Mouse (Mus musculus): ENCODE data around the gene Mapt. TPM values are rescaled to one million over a fixed set of nuclear protein-coding genes. Genes with fewer than 3 reads are reported as not detected.

Gene Mapt
- polyA plus RNA-seq, 1 experiment = 77.9 TPM

GRCm38 (mm10) chr11:104246171-104246694, 15.0 kb downstream of the Mapt start:
- 12% methylated on average over 6 of the region's 6 CpGs for WGBS
- Histone ChIP-seq H3K4me1 (ENCODE audit: control insufficient read depth, insufficient read depth, low read length) (peaks cover 14% of the 10 kb centered on the region), H3K4me3 (replicated peaks; ENCODE audit: extremely low read depth, low read depth, low read length) (no peak overlapping the region)
- no peak for DNase-seq
- no peak for TF ChIP-seq CTCF (IDR thresholded peaks at IDR 0.05; ENCODE audit: insufficient read depth, low read length)
- TF ChIP-seq POLR2A (IDR thresholded peaks at IDR 0.05; ENCODE audit: borderline replicate concordance, extremely low read depth, low read depth, low read length) = no peak

GRCm38 (mm10) chr11:104247141-104247717, 16.0 kb downstream of the Mapt start:
- TF ChIP-seq CTCF (IDR thresholded peaks at IDR 0.05; ENCODE audit: insufficient read depth, low read length) = no peak
- TF ChIP-seq POLR2A (IDR thresholded peaks at IDR 0.05; ENCODE audit: borderline replicate concordance, extremely low read depth, low read depth, low read length) = no peak
- 42% methylated on average over 6 of the region's 6 CpGs for WGBS
- Histone ChIP-seq H3K4me3 (replicated peaks; ENCODE audit: extremely low read depth, low read depth, low read length) (no peak overlapping the region), H3K4me1 (ENCODE audit: control insufficient read depth, insufficient read depth, low read length) (peaks cover 16% of the 10 kb centered on the region)
- DNase-seq = no peak

DNA sequence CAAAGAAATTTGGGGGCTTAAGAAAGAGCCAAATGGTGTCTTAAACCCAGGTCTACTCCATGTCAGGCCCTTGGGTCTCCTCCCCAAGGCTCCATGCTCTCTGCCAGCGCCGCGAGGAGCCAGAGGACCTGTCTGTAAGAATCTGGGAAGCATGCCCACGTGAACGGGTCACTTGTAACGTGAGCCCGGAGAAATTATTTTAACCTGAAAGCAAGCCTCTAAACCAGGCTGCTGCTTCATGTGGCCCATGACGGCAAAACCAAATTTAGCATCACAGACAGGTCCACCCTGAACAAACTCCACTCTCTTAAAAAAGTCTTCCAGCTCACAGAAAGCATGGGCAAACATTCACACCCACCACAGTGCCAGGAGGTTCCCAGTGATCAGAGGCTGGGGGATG, 18.2 kb downstream of the Mapt start:
- 74% methylated on average over 8 of the region's 8 CpGs for WGBS
- TF ChIP-seq CTCF (IDR thresholded peaks at IDR 0.05; ENCODE audit: insufficient read depth, low read length) (no peak), POLR2A (IDR thresholded peaks at IDR 0.05; ENCODE audit: borderline replicate concordance, extremely low read depth, low read depth, low read length) (no peak)
- no peak for DNase-seq
- peaks cover 25% of the 10 kb centered on the region for H3K4me1 ChIP-seq (ENCODE audit: control insufficient read depth, insufficient read depth, low read length)
- H3K4me3 ChIP-seq (replicated peaks; ENCODE audit: extremely low read depth, low read depth, low read length) = no peak overlapping the region

- Histone ChIP-seq H3K4me1 (ENCODE audit: control insufficient read depth, insufficient read depth, low read length) (peaks cover 22% of the 10 kb centered on the region), H3K4me3 (replicated peaks; ENCODE audit: extremely low read depth, low read depth, low read length) (no peak overlapping the region)
- DNase-seq = no peak
- WGBS = 77% methylated on average over 6 of the region's 6 CpGs
- TF ChIP-seq CTCF (IDR thresholded peaks at IDR 0.05; ENCODE audit: insufficient read depth, low read length) (no peak), POLR2A (IDR thresholded peaks at IDR 0.05; ENCODE audit: borderline replicate concordance, extremely low read depth, low read depth, low read length) (no peak)
Measured at GRCm38 (mm10) chr11:104251121-104251520, 19.9 kb downstream of the Mapt start.

- DNase-seq = no peak
- peaks cover 19% of the 10 kb centered on the region for H3K4me1 ChIP-seq (ENCODE audit: control insufficient read depth, insufficient read depth, low read length)
- H3K4me3 ChIP-seq (replicated peaks; ENCODE audit: extremely low read depth, low read depth, low read length) = no peak overlapping the region
- TF ChIP-seq CTCF (IDR thresholded peaks at IDR 0.05; ENCODE audit: insufficient read depth, low read length) = no peak
- no peak for TF ChIP-seq POLR2A (IDR thresholded peaks at IDR 0.05; ENCODE audit: borderline replicate concordance, extremely low read depth, low read depth, low read length)
- 53% methylated on average over 3 of the region's 3 CpGs for WGBS
Measured at GRCm38 (mm10) chr11:104252094-104252493, 20.9 kb downstream of the Mapt start.

GRCm38 (mm10) chr11:104254408-104255039, 23.3 kb downstream of the Mapt start:
- Histone ChIP-seq H3K4me3 (replicated peaks; ENCODE audit: extremely low read depth, low read depth, low read length) (no peak overlapping the region), H3K4me1 (ENCODE audit: control insufficient read depth, insufficient read depth, low read length) (peaks cover 19% of the 10 kb centered on the region)
- DNase-seq = no peak
- TF ChIP-seq CTCF (IDR thresholded peaks at IDR 0.05; ENCODE audit: insufficient read depth, low read length) (no peak), POLR2A (IDR thresholded peaks at IDR 0.05; ENCODE audit: borderline replicate concordance, extremely low read depth, low read depth, low read length) (no peak)
- 58% methylated on average over 10 of the region's 10 CpGs for WGBS

DNA sequence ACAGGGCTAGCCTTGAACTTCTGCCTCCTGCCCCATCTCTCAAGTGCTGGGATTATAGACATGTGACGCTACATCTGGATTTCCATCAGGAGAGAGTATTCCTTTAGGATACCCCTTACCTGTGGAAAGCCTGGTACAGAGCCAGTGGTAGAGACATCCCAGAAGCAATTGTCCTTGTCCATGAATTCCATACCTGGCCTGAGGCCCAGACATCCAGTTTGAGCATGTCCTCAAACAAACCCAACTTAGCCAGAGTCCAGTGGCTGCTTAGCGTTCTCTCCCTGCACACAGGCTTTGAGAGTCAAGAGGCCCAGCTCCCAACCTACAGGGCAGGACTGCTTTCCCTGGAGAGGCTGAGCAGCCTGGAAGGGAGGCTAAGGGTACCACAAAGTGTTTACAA, 25.0 kb downstream of the Mapt start:
- DNase-seq = no peak
- Histone ChIP-seq H3K4me3 (replicated peaks; ENCODE audit: extremely low read depth, low read depth, low read length) (no peak overlapping the region), H3K4me1 (ENCODE audit: control insufficient read depth, insufficient read depth, low read length) (peaks cover 19% of the 10 kb centered on the region)
- no peak for TF ChIP-seq POLR2A (IDR thresholded peaks at IDR 0.05; ENCODE audit: borderline replicate concordance, extremely low read depth, low read depth, low read length)
- TF ChIP-seq CTCF (IDR thresholded peaks at IDR 0.05; ENCODE audit: insufficient read depth, low read length) = no peak
- 63% methylated on average over 2 of the region's 2 CpGs for WGBS

DNA sequence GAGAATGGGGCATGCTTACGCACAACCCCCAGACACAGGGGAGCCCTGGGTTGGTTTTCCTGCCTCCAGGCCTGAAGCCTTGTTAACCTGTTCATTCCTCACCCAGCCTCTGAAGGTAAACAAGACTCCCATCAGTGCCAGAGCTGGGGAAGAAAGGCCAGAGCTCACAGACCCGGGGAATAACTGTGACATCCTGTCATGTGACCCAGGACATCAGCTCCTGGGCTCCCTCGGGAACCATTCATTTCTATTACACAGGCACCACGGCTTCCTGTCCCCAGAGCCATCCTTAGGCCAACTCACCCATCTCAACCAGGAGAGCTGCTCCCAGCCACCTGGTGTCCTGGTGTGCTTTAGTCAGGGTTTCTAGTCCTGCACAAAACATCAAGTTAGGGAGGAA, 27.8 kb downstream of the Mapt start:
- DNase-seq = no peak
- TF ChIP-seq POLR2A (IDR thresholded peaks at IDR 0.05; ENCODE audit: borderline replicate concordance, extremely low read depth, low read depth, low read length) (no peak), CTCF (IDR thresholded peaks at IDR 0.05; ENCODE audit: insufficient read depth, low read length) (no peak)
- 27% methylated on average over 4 of the region's 4 CpGs for WGBS
- H3K4me3 ChIP-seq (replicated peaks; ENCODE audit: extremely low read depth, low read depth, low read length) = no peak overlapping the region
- peaks cover 8% of the 10 kb centered on the region; the same call in 1 of the 2 replicates for H3K4me1 ChIP-seq (ENCODE audit: control insufficient read depth, insufficient read depth, low read length)

GRCm38 (mm10) chr11:104264683-104265082, 33.5 kb downstream of the Mapt start:
- 74% methylated on average over 6 of the region's 6 CpGs for WGBS
- DNase-seq = no peak
- TF ChIP-seq POLR2A (IDR thresholded peaks at IDR 0.05; ENCODE audit: borderline replicate concordance, extremely low read depth, low read depth, low read length) = no peak
- no peak for TF ChIP-seq CTCF (IDR thresholded peaks at IDR 0.05; ENCODE audit: insufficient read depth, low read length)
- no peaks in the 10 kb centered on the region for H3K4me1 ChIP-seq (ENCODE audit: control insufficient read depth, insufficient read depth, low read length)
- H3K4me3 ChIP-seq (replicated peaks; ENCODE audit: extremely low read depth, low read depth, low read length) = no peak overlapping the region

GRCm38 (mm10) chr11:104265669-104266068, 34.5 kb downstream of the Mapt start:
- Histone ChIP-seq H3K4me3 (replicated peaks; ENCODE audit: extremely low read depth, low read depth, low read length) (no peak overlapping the region), H3K4me1 (ENCODE audit: control insufficient read depth, insufficient read depth, low read length) (0 out of 2 replicates have a peak, but pooled peaks cover 2% of the 10 kb centered on the region)
- TF ChIP-seq CTCF (IDR thresholded peaks at IDR 0.05; ENCODE audit: insufficient read depth, low read length) = no peak
- TF ChIP-seq POLR2A (IDR thresholded peaks at IDR 0.05; ENCODE audit: borderline replicate concordance, extremely low read depth, low read depth, low read length) = no peak
- DNase-seq = no peak
